Mouse (Mus musculus) MN1 (cell line): ENCODE results near the gene Tom1.

Source experiments
- DNase-seq: peaks from one replicate; pipeline ENCODE4 v3.0.0-alpha.2; 2016; ENCODE audit warnings: low spot score

Gene Tom1

DNA sequence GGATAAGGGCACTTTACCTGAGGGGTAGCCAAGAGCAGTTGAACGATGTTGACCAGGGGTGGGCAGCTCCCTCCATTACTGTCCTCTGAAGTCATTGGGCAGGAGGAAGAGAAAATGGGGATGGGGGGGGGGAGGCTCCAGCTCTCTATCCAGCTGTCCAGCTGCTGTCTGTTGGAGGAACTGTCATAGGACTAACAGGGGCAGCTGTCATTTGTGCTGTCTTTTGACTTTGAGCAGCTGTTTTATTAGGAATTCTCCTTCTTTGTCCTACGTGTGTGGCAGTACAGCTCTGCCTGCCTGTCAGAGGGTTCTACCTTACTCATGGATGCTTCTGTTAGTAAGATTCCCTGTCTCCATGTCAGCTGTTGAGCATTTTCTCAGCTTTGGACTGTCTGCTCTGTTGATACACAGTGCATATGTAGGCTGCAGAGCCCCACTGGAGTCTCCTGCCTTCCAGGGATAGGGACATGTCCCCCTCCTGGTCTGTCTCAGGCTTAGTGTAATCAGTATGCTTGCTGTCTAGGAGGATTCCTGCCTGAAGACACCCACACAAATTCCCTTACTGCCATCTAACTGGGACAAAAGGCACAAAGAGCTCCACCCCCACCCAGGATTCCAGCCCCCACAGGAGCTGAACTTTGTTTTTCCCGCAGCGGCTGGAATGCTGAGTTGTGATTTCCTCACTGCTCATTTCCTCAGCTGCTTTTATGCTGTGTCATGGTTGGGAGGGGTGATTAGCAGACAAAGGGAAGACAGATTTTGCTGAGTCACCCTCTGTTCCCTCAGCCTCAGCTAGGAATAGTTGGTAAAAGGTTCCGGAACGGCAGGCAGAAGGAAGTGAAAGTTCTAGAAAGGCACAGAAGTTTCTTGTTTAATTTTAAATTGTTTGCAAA, 55.7 kb downstream of the Tom1 start:
- DNase-seq = peak; percentile 85

GRCm38 (mm10) chr8:75090781-75091365, 57.4 kb downstream of the Tom1 start:
- DNase-seq = no peak

DNA sequence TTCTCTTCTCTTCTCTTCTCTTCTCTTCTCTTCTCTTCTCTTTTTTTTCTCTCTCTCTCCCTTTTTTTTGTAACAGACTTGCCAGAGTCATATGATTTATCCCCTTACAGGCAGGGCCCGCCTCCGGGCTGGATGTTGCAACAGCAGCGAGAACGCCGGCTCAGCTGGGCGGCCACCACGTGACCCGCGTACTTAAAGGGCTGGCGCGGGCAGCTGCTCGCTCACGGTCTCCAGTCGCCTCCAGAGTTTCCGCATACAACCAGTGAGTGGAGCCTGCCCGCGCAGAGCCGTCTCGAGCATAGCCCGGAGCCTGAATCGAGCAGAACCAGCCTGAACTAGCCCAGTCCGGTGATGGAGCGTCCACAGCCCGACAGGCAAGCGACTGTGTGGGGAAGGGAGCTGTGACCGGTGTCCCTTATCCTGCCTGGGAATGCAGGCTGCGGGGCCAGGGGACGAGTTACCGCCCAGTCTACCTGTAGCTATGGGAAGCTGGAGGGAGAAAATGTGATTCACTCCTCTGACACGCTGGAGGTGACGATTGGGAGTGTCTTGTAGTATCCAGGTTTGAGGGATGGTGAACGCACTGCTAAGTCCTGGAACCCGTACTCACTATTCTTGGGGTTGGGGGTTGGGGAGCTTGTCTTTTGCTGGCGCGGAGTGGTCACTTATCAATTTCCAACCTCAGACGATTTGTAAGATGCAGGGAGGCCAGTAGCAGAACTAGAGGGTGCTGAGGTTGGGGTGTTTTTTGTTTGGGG, 60.1 kb downstream of the Tom1 start, which contains the start of gene Hmox1:
Gene Hmox1 (plus strand): TSS at position 223 of the 758 bp plus-strand sequence.
- DNase-seq = peak; percentile 92

GRCm38 (mm10) chr8:75102956-75103355, 69.5 kb downstream of the Tom1 start:
- no peak for DNase-seq

DNA sequence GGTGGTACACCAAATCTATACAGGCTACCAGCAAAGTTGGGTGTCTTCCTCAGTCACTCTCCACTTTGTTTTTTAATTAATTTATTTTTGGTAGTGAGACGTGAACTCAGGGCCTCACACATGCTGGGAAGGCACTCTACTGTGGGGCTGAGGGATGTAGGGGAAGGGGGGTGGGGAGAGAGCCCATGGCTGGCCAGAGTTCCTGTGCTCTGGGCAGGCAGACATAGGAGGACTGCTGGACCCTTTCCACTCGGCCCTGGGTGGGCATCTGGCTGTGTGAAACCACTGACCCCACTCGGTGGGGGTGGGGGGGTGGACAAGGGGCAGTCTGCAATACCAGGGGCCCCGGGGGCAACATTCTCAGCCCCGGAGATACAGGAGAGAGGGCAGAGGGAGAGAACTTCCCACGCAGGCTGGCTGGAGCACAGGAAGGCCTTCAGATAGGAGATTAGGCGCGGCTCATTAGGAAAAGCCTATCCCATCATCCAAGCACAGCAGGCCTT, 69.9 kb downstream of the Tom1 start:
- no peak for DNase-seq

GRCm38 (mm10) chr8:75108527-75109235, 75.2 kb downstream of the Tom1 start:
- peak; percentile 89 for DNase-seq

GRCm38 (mm10) chr8:75109236-75109967, 75.9 kb downstream of the Tom1 start, which contains the start of gene Mcm5:
Gene Mcm5, plus strand, starts transcription at chr8:75109569.
- peak; percentile 100 for DNase-seq

GRCm38 (mm10) chr8:75110093-75110492, 76.6 kb downstream of the Tom1 start:
- DNase-seq = peak; percentile 15

DNA sequence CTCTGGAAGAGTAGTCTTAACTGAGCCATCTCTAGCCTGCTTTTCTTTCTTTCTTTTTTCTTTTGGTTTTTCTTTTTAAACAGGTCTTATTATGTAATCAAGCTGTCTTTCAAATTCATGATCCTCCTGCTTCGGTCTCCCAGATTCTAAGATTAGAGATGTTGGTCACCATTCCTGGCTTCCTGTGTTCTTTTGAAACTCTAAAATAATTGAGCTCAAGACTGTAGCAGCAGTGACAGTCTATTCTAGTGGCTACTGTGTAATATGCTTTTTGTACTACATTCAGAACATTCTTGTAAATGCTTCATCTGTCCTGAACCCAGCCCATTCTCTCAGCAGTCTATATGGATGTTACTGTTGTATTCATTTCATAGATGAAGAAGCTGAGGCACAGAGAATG, 85.0 kb downstream of the Tom1 start:
- DNase-seq = no peak

GRCm38 (mm10) chr8:75119287-75119686, 85.8 kb downstream of the Tom1 start:
- no peak for DNase-seq
